Mouse (Mus musculus) CH12.LX (cell line): ENCODE data around the gene Map7d2.

Source experiments
- CHD2 ChIP-seq: IDR thresholded peaks from 2 replicates; pipeline ENCODE4 v1.6.1; 2011; ENCODE audit warnings: low read length, improper control_type of control experiment
- CTCF ChIP-seq, 2 experiments: IDR thresholded peaks in 1 of 2; conservative IDR thresholded peaks in 1 of 2; 2 replicates each; pipeline ENCODE4 v1.5.1; 2011 to 2012; ENCODE audit warnings: low read depth in 2 of 2, low read length in 2 of 2, improper control_type of control experiment in 1 of 2, inconsistent platforms in 1 of 2, mild to moderate bottlenecking in 1 of 2, moderate library complexity in 1 of 2
- NRF1 ChIP-seq: IDR thresholded peaks from 2 replicates; pipeline ENCODE4 v1.6.1; 2014; ENCODE audit warnings: low read depth, mild to moderate bottlenecking, inconsistent platforms, low read length, improper control_type of control experiment, moderate library complexity
- POLR2A ChIP-seq: IDR thresholded peaks from 2 replicates; pipeline ENCODE4 v1.6.1; 2011; ENCODE audit warnings: low read depth, mild to moderate bottlenecking, improper control_type of control experiment, low read length
- USF2 ChIP-seq: conservative IDR thresholded peaks from 2 replicates; pipeline ENCODE4 v1.6.1; 2011; ENCODE audit warnings: low read depth, low read length, improper control_type of control experiment

GRCm38 (mm10) chrX:159414829-159415673, 679 bp downstream of the Map7d2 start:
- TF ChIP-seq POLR2A (no peak), CHD2 (no peak), CTCF (conservative IDR thresholded peaks at IDR 0.05 in 1 of 2, IDR thresholded peaks at IDR 0.05 in 1 of 2; ENCODE audit: low read depth in 2 of 2, low read length in 2 of 2) (no peak), NRF1 (no peak), USF2 (no peak)
